Mouse (Mus musculus) layer of hippocampus, adult 8-10 months (tissue): ENCODE results near the gene Slc39a7. TPM values are rescaled to one million over a fixed set of nuclear protein-coding genes. Genes with fewer than 3 reads are reported as not detected.

Source experiments
- DNase-seq, 2 experiments: peaks; one replicate each; pipeline ENCODE4 v3.0.0; 2022; ENCODE audit warnings: low spot score in 2 of 2
- total RNA-seq, 4 experiments: library from RNA; stranded (reverse); gene quantifications; 2 replicates each; pipeline ENCODE4 v1.2.4; 2022

The Slc39a7 gene
- total RNA-seq = 100 to 1,000 TPM in 1 of 4 experiments, 10 to 100 TPM in 3; 77.1 to 106 (median 92.6) TPM

GRCm38 (mm10) chr17:34031465-34032173 lies at the start of gene Slc39a7, which contains the start of gene Rxrb:
Gene Slc39a7 (minus strand): TSS chr17:34031682.
Gene Rxrb (plus strand): TSS chr17:34031812.
- DNase-seq = peak; percentile 96 to 97

- peak; percentile 19 to 49 for DNase-seq
Measured at GRCm38 (mm10) chr17:34079621-34080020, 48.1 kb upstream of the Slc39a7 start.

GRCm38 (mm10) chr17:34079002-34079401 lies 47.5 kb upstream of the Slc39a7 start:
- DNase-seq = no peak

- DNase-seq = no peak
Measured at GRCm38 (mm10) chr17:34078148-34078547, 46.7 kb upstream of the Slc39a7 start.

GRCm38 (mm10) chr17:34077549-34077948 lies 46.1 kb upstream of the Slc39a7 start:
- peak; percentile 35 to 71 for DNase-seq

- DNase-seq = peak in 1 of 2 experiments; percentile 79
Measured at GRCm38 (mm10) chr17:34075271-34075670, 43.8 kb upstream of the Slc39a7 start.

- no peak for DNase-seq
Measured at GRCm38 (mm10) chr17:34072091-34072490, 40.6 kb upstream of the Slc39a7 start.

GRCm38 (mm10) chr17:34068864-34069263 lies 37.4 kb upstream of the Slc39a7 start:
- no peak for DNase-seq

GRCm38 (mm10) chr17:34057224-34057623 lies 25.7 kb upstream of the Slc39a7 start:
- no peak for DNase-seq

GRCm38 (mm10) chr17:34047404-34048050 lies 16.0 kb upstream of the Slc39a7 start:
- no peak for DNase-seq

- no peak for DNase-seq
Measured at GRCm38 (mm10) chr17:34045941-34046340, 14.5 kb upstream of the Slc39a7 start.

- DNase-seq = peak in 1 of 2 experiments; percentile 30
Measured at GRCm38 (mm10) chr17:34039562-34040450, 8.3 kb upstream of the Slc39a7 start.

- peak in 1 of 2 experiments; percentile 44 for DNase-seq
Measured at GRCm38 (mm10) chr17:34038878-34039561, 7.5 kb upstream of the Slc39a7 start, which contains the start of gene Col11a2. Gene Col11a2 (plus strand): TSS chr17:34039437.

GRCm38 (mm10) chr17:34038440-34038839 lies 7.0 kb upstream of the Slc39a7 start:
- peak; percentile 69 to 75 for DNase-seq

GRCm38 (mm10) chr17:34037241-34037640 lies 5.8 kb upstream of the Slc39a7 start:
- DNase-seq = peak in 1 of 2 experiments; percentile 12

- peak in 1 of 2 experiments; percentile 32 for DNase-seq
Measured at GRCm38 (mm10) chr17:34036647-34037046, 5.2 kb upstream of the Slc39a7 start.

GRCm38 (mm10) chr17:34035517-34035916 lies 4.0 kb upstream of the Slc39a7 start:
- DNase-seq = no peak

- peak; percentile 53 to 75 for DNase-seq
Measured at GRCm38 (mm10) chr17:34034064-34034463, 2.6 kb upstream of the Slc39a7 start.

- DNase-seq = no peak
Measured at GRCm38 (mm10) chr17:34033441-34033840, 2.0 kb upstream of the Slc39a7 start.

GRCm38 (mm10) chr17:34032806-34033205 lies 1.3 kb upstream of the Slc39a7 start:
- peak in 1 of 2 experiments; percentile 31 for DNase-seq

GRCm38 (mm10) chr17:34032174-34032632 lies 721 bp upstream of the Slc39a7 start:
- peak in 1 of 2 experiments; percentile 61 for DNase-seq
